Mouse (Mus musculus) adrenal gland, adult 2 months (tissue): ENCODE results near the gene Gpsm2. TPM values are rescaled to one million over a fixed set of nuclear protein-coding genes. Genes with fewer than 3 reads are reported as not detected.
"Not testable (repeated sequence)": the region's sequence is repeated elsewhere in the genome, so short reads cannot be mapped to it uniquely, and the experiment has no call there.

Source experiments
- DNase-seq: peaks from one replicate; pipeline ENCODE4 v3.0.0; 2021
- polyA plus RNA-seq: library from polyadenylated mRNA; depleted of rRNA; stranded (reverse); fragments of >200 nt; gene quantifications from 2 replicates; pipeline ENCODE4 v1.2.3, GENCODE M21; 2012; rRNA removed
- total RNA-seq, 2 experiments: library from RNA; stranded (reverse); gene quantifications; 2 replicates each; pipeline ENCODE4 v1.2.3; 2021

Gpsm2 gene
- total and polyA plus RNA-seq, 3 experiments = 0.58 to 2.9 (median 1.7) TPM

DNA sequence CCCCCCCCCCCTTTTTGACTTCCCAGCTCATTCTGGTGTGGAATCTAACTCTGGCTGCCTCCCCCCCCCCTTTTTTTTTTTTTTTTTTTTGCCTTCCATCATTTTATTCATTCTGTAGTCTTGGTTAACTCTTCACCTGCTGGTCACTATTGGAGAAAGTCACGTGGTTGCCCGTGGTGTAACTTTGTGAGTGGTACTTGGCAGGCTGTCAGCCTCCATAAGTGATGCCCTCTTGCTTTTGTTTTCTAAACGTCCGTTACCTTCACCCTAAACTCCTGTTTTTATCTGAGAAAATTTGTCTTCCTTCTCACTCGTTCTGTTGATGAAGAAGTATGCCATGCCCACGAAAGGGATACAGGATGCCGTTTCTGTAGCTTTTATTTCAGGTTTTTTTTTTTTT, 66.6 kb downstream of the Gpsm2 start:
- DNase-seq = no peak

GRCm38 (mm10) chr3:108654566-108654965, 67.5 kb downstream of the Gpsm2 start:
- DNase-seq = no peak

- peak; percentile 98 for DNase-seq
These were observed 68.3 kb downstream of the Gpsm2 start, which contains the start of gene Clcc1 for GRCm38 (mm10) chr3:108653710-108654379. Clcc1 (plus strand) TSS chr3:108653913.

DNA sequence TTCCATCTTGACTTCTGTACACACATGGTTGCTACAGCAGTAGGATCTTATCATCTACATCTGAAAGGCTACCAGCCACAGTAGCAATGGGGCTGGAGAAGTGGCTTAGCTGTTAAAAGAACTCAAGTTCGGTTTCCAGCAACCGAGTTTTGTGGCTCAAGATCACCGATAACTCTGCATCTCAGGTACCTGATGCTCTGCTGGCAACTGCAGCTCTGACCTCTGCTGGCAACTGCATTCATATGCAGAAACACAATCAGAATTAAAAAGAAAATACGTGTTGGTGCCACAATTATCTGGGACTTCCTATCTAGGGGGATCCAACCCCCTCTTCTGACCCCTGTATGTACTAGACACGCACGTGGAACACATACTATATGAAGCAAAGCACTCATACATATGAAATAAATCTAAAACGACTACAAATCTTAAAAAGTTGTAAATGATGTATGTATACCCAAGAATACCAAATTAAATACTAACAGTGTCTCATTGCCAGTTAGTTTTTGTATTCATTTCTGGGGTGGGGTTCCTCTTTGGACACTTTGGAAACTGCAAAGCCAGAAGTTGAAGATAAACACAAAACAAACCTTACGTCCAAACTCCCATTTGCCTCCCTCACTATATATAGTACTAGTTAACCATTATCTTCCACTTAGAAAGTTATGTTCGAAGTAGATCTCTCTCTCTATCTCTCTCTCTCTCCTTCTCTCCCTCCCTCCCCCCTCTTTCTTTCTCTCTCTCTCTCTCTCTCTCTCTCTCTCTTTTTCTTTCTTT, 69.1 kb downstream of the Gpsm2 start:
- no peak for DNase-seq

GRCm38 (mm10) chr3:108647681-108648080, 74.4 kb downstream of the Gpsm2 start:
- DNase-seq = not testable (repeated sequence)

GRCm38 (mm10) chr3:108646036-108646435, 76.1 kb downstream of the Gpsm2 start:
- DNase-seq = no peak

GRCm38 (mm10) chr3:108644856-108645255, 77.3 kb downstream of the Gpsm2 start:
- no peak for DNase-seq

DNA sequence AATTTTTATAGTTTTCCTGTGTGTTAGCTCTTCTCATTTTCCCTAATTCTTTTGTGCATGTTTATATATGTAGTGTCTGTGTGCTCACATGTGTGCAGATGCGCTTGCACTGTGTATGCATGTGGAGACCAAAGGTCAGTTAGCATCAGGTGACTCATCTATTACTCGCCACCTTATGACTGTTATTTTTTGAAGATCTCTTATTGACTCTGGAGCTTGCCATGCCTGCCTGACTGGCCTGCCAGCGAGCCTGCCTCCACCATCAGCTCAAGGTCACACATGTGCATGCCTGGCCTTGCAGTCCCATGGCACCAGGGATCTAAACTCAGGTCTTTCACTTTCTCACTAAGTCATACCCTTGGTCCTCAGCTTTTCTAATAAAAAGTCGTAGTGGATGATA, 81.1 kb downstream of the Gpsm2 start:
- DNase-seq = peak; percentile 30

- DNase-seq = no peak
These were observed 82.7 kb downstream of the Gpsm2 start for GRCm38 (mm10) chr3:108639412-108639811.

DNA sequence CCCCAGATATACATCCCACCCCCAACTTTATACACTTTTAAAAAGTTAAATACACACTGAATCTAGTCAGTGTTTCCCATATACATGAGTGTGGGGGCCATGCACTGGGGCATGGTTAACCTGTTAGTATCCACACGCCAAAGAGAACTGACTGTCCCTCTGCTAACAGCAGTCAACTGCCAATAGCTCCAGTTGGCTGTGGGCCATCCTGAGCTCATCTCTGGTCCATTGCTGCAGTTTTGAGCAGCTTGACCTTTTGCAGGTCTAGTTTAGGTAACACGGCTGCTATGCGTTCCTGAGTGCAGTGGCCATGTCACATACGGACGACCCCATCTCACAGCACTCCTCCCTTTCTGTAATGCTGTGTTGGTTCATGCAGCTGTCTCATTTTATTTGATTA, 87.3 kb downstream of the Gpsm2 start:
- no peak for DNase-seq

Other genes starting within 250 kb of the Gpsm2 start
- gene 1700013F07Rik, start 188.2 kb downstream of the Gpsm2 start, total RNA-seq = not detected
- not detected in 2 replicates for gene 1700013F07Rik, start 188.2 kb downstream of the Gpsm2 start, polyA plus RNA-seq
- gene 5330417C22Rik, start 185.8 kb downstream of the Gpsm2 start, total RNA-seq = 1 to 10 TPM; 2.4 to 6.5 TPM
- gene 5330417C22Rik, start 185.8 kb downstream of the Gpsm2 start, polyA plus RNA-seq = 2.4 and 2.5 TPM in 2 replicates
- gene Tmem167b, start 159.8 kb downstream of the Gpsm2 start, total RNA-seq = 10 to 100 TPM; 51.1 to 60.5 TPM
- gene Tmem167b, start 159.8 kb downstream of the Gpsm2 start, polyA plus RNA-seq = 2.5 and 3.3 TPM in 2 replicates
- gene Taf13, start 150.6 kb downstream of the Gpsm2 start, total RNA-seq = 10 to 100 TPM; 28.7 to 30.3 TPM
- gene Taf13, start 150.6 kb downstream of the Gpsm2 start, polyA plus RNA-seq = 0.78 and 0.98 TPM in 2 replicates
- 10 to 100 TPM; 10.0 to 14.6 TPM for gene Wdr47, start 131.0 kb downstream of the Gpsm2 start, total RNA-seq
- 3.6 and 3.7 TPM in 2 replicates for gene Wdr47, start 131.0 kb downstream of the Gpsm2 start, polyA plus RNA-seq
- 10 to 100 TPM; 27.7 to 41.0 TPM for gene Clcc1, start 68.4 kb downstream of the Gpsm2 start, total RNA-seq
- 10.4 and 13.9 TPM in 2 replicates for gene Clcc1, start 68.4 kb downstream of the Gpsm2 start, polyA plus RNA-seq
- not detected for gene Aknad1, start 17.3 kb upstream of the Gpsm2 start, total RNA-seq
- gene Aknad1, start 17.3 kb upstream of the Gpsm2 start, polyA plus RNA-seq = not detected in 2 replicates
- gene Stxbp3, start 118.2 kb upstream of the Gpsm2 start, total RNA-seq = 10 to 100 TPM; 43.1 to 60.1 TPM
- gene Stxbp3, start 118.2 kb upstream of the Gpsm2 start, polyA plus RNA-seq = 1.9 and 2.8 TPM in 2 replicates
- 1 to 10 TPM in 1 of 2 experiments, under 1 TPM in 1; 0.35 to 1.1 TPM for gene Fndc7, start 167.7 kb upstream of the Gpsm2 start, total RNA-seq
- gene Fndc7, start 167.7 kb upstream of the Gpsm2 start, polyA plus RNA-seq = 0.19 and 0.25 TPM in 2 replicates
- 10 to 100 TPM; 39.8 to 77.9 TPM for gene Prpf38b, start 189.4 kb upstream of the Gpsm2 start, total RNA-seq
- gene Prpf38b, start 189.4 kb upstream of the Gpsm2 start, polyA plus RNA-seq = 108 and 117 TPM in 2 replicates
- not detected for gene Henmt1, start 217.6 kb upstream of the Gpsm2 start, total RNA-seq
- not detected in 2 replicates for gene Henmt1, start 217.6 kb upstream of the Gpsm2 start, polyA plus RNA-seq
- gene Gm9857, start 218.1 kb upstream of the Gpsm2 start, total RNA-seq = not detected
- gene Gm9857, start 218.1 kb upstream of the Gpsm2 start, polyA plus RNA-seq = not detected in 2 replicates